Mouse (Mus musculus) cortical plate, adult 2 months (tissue): ENCODE measurements around the gene Smox. TPM values are rescaled to one million over a fixed set of nuclear protein-coding genes. Genes with fewer than 3 reads are reported as not detected.

ENCODE experiments used
- H3K27ac ChIP-seq: fragments of 200-500 bp; 2 replicates; pipeline ENCODE4 v1.5.1; 2012; ENCODE audit warnings: low read length, control low read depth, inconsistent platforms; ENCODE audit not compliant: insufficient read depth
- H3K4me1 ChIP-seq: fragments of 200-500 bp; 2 replicates; pipeline ENCODE4 v1.6.1; 2011; ENCODE audit warnings: low read length; ENCODE audit not compliant: control insufficient read depth, insufficient read depth
- H3K4me3 ChIP-seq: fragments of 200-500 bp; 2 replicates; pipeline ENCODE4 v1.5.1; 2011; ENCODE audit warnings: mild to moderate bottlenecking, low read length, control low read depth; ENCODE audit not compliant: insufficient read depth
- CTCF ChIP-seq: fragments of 200-500 bp; IDR thresholded peaks from 2 replicates; pipeline ENCODE4 v1.5.1; 2011; ENCODE audit warnings: mild to moderate bottlenecking, control low read depth, low read length; ENCODE audit not compliant: insufficient read depth; ENCODE audit errors: extremely low read depth
- POLR2A ChIP-seq: fragments of 200-500 bp; IDR thresholded peaks from 2 replicates; pipeline ENCODE4 v1.6.1; 2011; ENCODE audit warnings: mild to moderate bottlenecking, low read length, control low read depth; ENCODE audit not compliant: insufficient read depth; ENCODE audit errors: extremely low read depth
- polyA plus RNA-seq: library from polyadenylated mRNA; depleted of rRNA; stranded (reverse); fragments of >200 nt; gene quantifications from 2 replicates; pipeline ENCODE4 v1.2.3, GENCODE M21; 2012; rRNA removed

Gene Smox
- polyA plus RNA-seq, 1 experiment: 61.1 TPM

DNA sequence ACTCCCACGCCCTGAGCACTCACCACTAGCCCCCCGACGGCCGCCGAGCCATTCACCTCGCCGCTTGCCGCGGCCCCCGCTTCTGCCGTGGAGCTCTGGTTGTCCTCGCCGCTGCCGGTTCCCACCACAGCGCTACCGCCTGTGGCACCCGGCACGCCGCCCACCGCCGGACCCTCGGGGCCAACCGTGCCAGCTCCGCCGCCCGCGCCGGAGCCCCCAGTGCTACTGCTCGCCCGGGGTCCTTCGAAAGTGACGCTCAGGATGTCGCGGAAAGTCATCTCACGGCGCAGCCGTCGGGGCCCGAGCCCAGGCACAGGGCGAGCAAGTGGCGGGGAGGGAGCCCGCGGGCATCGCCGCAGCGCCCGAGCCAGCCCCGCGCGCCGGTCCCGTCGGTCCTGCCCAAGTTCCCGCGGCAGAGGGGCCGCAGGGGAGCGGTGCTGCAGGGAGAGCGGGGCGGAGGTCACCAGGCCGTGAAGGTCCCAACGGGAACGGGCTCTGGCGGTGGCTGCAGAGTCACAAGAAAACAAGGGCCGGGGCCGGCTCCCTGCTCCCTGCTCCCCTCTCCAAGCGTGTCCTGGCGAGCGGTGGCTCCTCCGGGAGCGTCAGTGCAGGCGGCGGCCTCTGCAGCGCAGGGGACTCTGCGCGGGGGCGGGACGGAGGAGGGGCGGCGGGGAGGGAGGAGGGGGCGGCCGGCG, 70.7 kb downstream of the Smox start, which contains the start of gene Adra1d:
Gene Adra1d (minus strand): TSS at position 393 of the 695 bp plus-strand sequence.
- Histone ChIP-seq H3K4me1 (peaks cover 3% of the 10 kb centered on the region; the same call in 1 of the 2 replicates), H3K27ac (peak within 1 kb of the TSS; percentile 76), H3K4me3 (peak within 1 kb of the TSS; percentile 52)
- no peak for TF ChIP-seq POLR2A
- no peak for TF ChIP-seq CTCF

DNA sequence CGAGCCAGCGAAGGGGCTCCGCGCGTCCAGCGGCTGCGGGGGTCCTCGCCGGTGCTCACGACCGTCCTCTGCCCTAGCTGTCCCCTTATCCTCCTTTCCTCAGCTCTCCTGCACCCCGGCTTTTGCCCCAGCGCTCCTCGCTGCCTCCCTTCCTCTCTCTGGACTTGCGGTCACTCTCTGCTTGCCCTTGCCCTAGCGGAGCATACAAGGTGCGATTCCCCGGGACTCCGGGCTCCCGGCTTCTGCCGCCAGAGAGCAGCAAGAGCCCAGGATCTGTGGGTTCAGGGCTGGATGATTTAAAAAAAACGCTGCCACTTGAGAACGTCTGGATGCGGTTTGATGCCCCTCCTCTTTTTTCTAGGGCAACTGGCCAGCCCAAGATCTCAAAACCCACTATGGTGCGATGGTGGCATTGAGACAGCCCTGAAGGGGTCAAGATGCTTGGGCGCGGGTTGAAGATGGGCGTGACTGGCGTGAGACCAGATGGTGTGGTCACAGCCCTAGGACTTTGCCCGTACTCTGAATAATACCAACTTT, 71.4 kb downstream of the Smox start:
- Histone ChIP-seq H3K4me1 (peaks cover 3% of the 10 kb centered on the region; the same call in 1 of the 2 replicates), H3K27ac (no peak overlapping the region), H3K4me3 (peak overlapping the region; percentile 52)
- TF ChIP-seq POLR2A (no peak), CTCF (peak; percentile 52)

Other genes starting within 250 kb of the Smox start
- gene Pank2, start 229.0 kb upstream of the Smox start, polyA plus RNA-seq: 32.4 and 35.5 TPM in 2 replicates
- gene Rnf24, start 138.6 kb upstream of the Smox start, polyA plus RNA-seq: 20.6 and 21.1 TPM in 2 replicates
- 32.0 and 38.9 TPM in 2 replicates for gene Adra1d, start 70.8 kb downstream of the Smox start, polyA plus RNA-seq